Mouse (Mus musculus) liver, embryonic 11.5 days (tissue): ENCODE data around the gene Fyn. TPM values are rescaled to one million over a fixed set of nuclear protein-coding genes. Genes with fewer than 3 reads are reported as not detected.

Source experiments
- ATAC-seq: fragments of 200-750 bp; cut with Nextera tagmentation; replicated peaks from 2 replicates; pipeline ENCODE4 v1.8.0; 2017; ENCODE audit warnings: moderate number of reproducible peaks, mild to moderate bottlenecking, moderate TSS enrichment, moderate library complexity; ENCODE audit not compliant: low FRiP score
- DNase-seq: peaks from one replicate; pipeline ENCODE4 v3.0.0-alpha.2; 2017; ENCODE audit warnings: low spot score
- H3K27ac ChIP-seq: fragments of 300-500 bp; sonication (generic); 2 replicates; pipeline ENCODE4 v1.5.1; 2014; ENCODE audit warnings: mild to moderate bottlenecking, low read depth, low read length, control low read depth
- H3K27me3 ChIP-seq: fragments of 300-500 bp; sonication (generic); replicated peaks from 2 replicates; pipeline ENCODE4 v1.6.1; 2014; ENCODE audit warnings: low read length, mixed read lengths; ENCODE audit not compliant: control insufficient read depth, insufficient read depth
- H3K36me3 ChIP-seq: fragments of 300-500 bp; sonication (generic); 2 replicates; pipeline ENCODE4 v1.6.1; 2014; ENCODE audit warnings: mild to moderate bottlenecking, low read length, moderate library complexity, mixed read lengths; ENCODE audit not compliant: control insufficient read depth, insufficient read depth
- H3K4me1 ChIP-seq: fragments of 300-500 bp; sonication (generic); replicated peaks from 2 replicates; pipeline ENCODE4 v1.6.1; 2014; ENCODE audit warnings: low read length, mixed read lengths; ENCODE audit not compliant: control insufficient read depth, insufficient read depth
- H3K4me2 ChIP-seq: fragments of 300-500 bp; sonication (generic); 2 replicates; pipeline ENCODE4 v1.6.1; 2014; ENCODE audit warnings: mild to moderate bottlenecking, control low read depth, moderate library complexity
- H3K4me3 ChIP-seq: fragments of 300-500 bp; sonication (generic); 2 replicates; pipeline ENCODE4 v1.5.1; 2014; ENCODE audit warnings: low read depth, low read length, control low read depth
- H3K9ac ChIP-seq: fragments of 300-500 bp; sonication (generic); 2 replicates; pipeline ENCODE4 v1.6.1; 2014; ENCODE audit warnings: low read depth, low read length, control low read depth
- H3K9me3 ChIP-seq: fragments of 300-500 bp; sonication (generic); 2 replicates; pipeline ENCODE4 v1.6.1; 2016; ENCODE audit warnings: low read length, inconsistent platforms, mixed read lengths; ENCODE audit not compliant: control insufficient read depth
- WGBS: fragments of 180-500 bp; shearing (Covaris S2); extraction: QIAGEN DNeasy Blood & Tissue Kit; methylation state at CpG from one replicate; pipeline ENCODE4 v1.1.7; 2014; 5-methylcytosine and 5-hydroxymethylcytosine counted together
- polyA plus RNA-seq: library from polyadenylated mRNA; unstranded; fragments of >200 nt; fragmentation: Nextera tagmentation; extraction: Ambion mirVana; gene quantifications from 2 replicates; pipeline ENCODE4 v1.2.1, GENCODE M21; 2014

The Fyn gene
- polyA plus RNA-seq, 1 experiment from 2014 or later = 19.3 TPM

DNA sequence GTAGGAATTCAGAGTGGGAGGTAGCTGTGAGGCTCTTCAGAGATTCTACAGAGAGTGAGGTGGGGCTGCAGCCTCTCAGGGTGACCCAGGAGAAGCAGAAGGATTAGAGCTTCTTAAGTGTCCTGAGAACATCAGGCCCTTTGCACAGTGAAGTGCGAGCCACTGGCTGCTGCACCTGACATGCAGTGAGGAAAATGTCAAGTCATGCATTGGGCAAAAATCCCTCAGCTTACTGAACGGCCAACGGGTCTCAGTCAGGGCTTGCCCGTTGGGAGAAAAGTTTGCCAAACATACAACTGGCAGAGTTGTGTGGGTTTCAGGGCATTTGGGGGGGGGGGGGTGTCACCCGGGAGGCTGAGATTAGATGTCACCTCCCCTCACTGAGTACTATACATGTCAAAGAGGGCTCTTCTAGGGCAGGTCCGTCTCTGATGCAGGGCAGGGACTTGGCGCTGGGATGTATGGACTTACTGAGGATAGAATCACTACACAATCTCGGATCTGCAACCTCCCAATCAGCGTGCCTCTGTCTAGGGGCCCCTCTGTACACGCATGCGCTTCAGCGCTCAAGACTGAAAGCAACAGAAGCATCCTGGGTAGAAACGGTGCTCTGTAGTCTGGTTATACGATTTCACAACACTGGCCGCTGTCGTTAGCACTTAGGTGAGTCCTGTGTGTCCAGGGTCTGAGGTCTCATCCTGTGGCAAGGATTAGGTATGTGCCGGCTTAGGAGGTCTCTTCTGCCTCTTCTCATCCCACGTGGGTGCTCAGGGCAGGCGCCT is 221.3 kb downstream of the Fyn start:
- H3K4me2 ChIP-seq = no peak overlapping the region
- no peak overlapping the region for H3K9ac ChIP-seq
- no peak overlapping the region for H3K27ac ChIP-seq
- 76% methylated on average over 19 of the region's 19 CpGs for WGBS
- H3K9me3 ChIP-seq = peaks cover 4% of the 10 kb centered on the region; the same call in 1 of the 2 replicates
- no peaks in the 10 kb centered on the region for H3K27me3 ChIP-seq
- no peak overlapping the region for H3K4me3 ChIP-seq
- no peak for ATAC-seq
- no peaks in the 10 kb centered on the region for H3K36me3 ChIP-seq
- no peak for DNase-seq
- no peaks in the 10 kb centered on the region for H3K4me1 ChIP-seq

DNA sequence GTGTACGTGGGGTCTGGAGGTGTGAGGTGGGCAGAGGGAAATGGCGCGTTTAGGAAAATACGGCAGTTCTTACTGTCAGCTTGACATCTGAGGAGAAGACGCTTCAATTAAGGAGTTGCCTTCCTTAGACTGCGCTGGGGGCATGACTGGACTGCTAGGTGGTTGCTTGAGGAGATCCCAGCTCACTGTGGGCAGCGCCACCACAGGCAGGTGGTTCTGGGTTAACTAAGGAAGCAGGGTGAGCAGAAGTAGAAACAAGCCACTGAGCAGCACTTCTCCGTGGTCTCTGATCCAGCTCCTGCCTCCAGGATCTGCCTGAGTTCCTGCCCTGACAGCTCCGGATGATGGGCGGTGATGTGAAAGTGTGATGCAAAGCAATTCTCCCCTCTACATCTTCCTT is 222.0 kb downstream of the Fyn start:
- H3K4me1 ChIP-seq = no peaks in the 10 kb centered on the region
- no peaks in the 10 kb centered on the region for H3K27me3 ChIP-seq
- H3K9ac ChIP-seq = no peak overlapping the region
- ATAC-seq = no peak
- no peak overlapping the region for H3K27ac ChIP-seq
- peaks cover 4% of the 10 kb centered on the region; the same call in 1 of the 2 replicates for H3K9me3 ChIP-seq
- no peak overlapping the region for H3K4me3 ChIP-seq
- no peak overlapping the region for H3K4me2 ChIP-seq
- H3K36me3 ChIP-seq = no peaks in the 10 kb centered on the region
- 80% methylated on average over 10 of the region's 10 CpGs for WGBS
- no peak for DNase-seq

DNA sequence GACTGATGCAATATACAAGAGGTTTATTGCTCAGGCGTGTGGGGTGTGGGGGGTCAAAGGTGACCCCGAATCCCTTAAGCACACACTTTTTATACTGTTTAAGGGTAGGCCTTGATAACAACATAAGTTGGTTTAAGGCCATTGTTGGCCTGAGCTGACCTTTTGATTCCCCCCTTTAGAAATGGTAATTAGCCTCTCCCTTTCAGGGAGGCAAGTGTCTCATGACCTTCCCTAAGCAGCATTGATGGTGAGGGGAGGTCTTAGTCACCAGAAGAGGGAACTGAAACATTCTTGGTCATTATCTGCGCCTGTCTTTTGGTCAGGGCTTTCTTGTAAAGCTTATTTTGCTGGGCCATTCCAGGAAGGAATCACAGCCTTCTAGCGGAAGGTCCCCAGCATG is 223.8 kb downstream of the Fyn start:
- DNase-seq (no peak), ATAC-seq (no peak)
- WGBS = 86% methylated on average over 4 of the region's 4 CpGs
- no peak overlapping the region for H3K27ac ChIP-seq
- no peak overlapping the region for H3K9ac ChIP-seq
- no peak overlapping the region for H3K4me3 ChIP-seq
- H3K27me3 ChIP-seq = no peaks in the 10 kb centered on the region
- H3K4me2 ChIP-seq = no peak overlapping the region
- peaks cover 4% of the 10 kb centered on the region; the same call in 1 of the 2 replicates for H3K9me3 ChIP-seq
- H3K36me3 ChIP-seq = no peaks in the 10 kb centered on the region
- H3K4me1 ChIP-seq = no peaks in the 10 kb centered on the region

DNA sequence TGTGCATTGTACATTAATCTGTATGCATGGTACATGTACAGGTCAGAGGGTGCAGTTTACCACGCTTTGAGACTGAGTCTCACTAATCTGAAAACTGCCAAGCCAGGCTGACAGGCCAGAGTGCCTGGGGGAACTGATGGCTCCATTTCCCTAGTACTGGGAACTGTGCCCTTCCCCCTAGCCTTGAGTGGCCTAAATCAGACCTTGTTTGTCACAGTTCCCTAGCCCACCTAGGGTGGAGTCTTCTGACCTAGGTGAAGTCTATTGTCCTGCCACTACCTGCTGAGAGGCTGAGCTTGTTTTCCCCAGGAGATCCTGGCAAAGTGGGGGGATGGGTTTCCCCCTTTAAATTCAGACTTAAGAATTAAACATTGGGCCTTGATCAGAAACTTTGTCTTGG is 226.1 kb downstream of the Fyn start:
- Histone ChIP-seq H3K4me3 (no peak overlapping the region), H3K36me3 (no peaks in the 10 kb centered on the region), H3K4me1 (no peaks in the 10 kb centered on the region), H3K27ac (no peak overlapping the region), H3K4me2 (no peak overlapping the region), H3K27me3 (no peaks in the 10 kb centered on the region), H3K9ac (no peak overlapping the region), H3K9me3 (peaks cover 4% of the 10 kb centered on the region; the same call in 1 of the 2 replicates)
- ATAC-seq = no peak
- no peak for DNase-seq
- 70% methylated on average over 1 of the region's 1 CpGs for WGBS

DNA sequence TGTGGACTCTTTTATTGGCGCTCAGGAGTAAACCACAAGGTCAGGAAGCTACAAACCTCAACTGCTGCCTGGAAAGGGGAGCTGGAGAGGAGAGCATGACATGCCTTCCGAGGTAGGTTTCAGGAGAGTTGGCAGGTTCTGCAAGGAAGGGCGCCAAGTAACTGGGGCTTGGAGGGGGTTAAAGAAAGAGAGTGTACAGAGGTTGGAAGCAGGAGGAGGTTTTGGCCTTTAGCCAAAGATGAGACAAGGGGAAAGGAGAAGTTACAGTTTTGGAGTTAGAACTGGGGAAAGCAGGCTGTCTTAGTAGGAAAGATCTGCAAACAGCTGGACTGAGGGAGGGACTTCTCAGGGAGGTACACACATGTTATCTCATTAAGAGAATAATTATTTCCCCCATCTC is 227.2 kb downstream of the Fyn start:
- no peak overlapping the region for H3K4me2 ChIP-seq
- no peak overlapping the region for H3K9ac ChIP-seq
- WGBS = 44% methylated on average over 3 of the region's 3 CpGs
- DNase-seq (no peak), ATAC-seq (no peak)
- H3K4me1 ChIP-seq = no peaks in the 10 kb centered on the region
- H3K9me3 ChIP-seq = peaks cover 4% of the 10 kb centered on the region; the same call in 1 of the 2 replicates
- H3K27ac ChIP-seq = no peak overlapping the region
- H3K4me3 ChIP-seq = no peak overlapping the region
- no peaks in the 10 kb centered on the region for H3K27me3 ChIP-seq
- no peaks in the 10 kb centered on the region for H3K36me3 ChIP-seq

DNA sequence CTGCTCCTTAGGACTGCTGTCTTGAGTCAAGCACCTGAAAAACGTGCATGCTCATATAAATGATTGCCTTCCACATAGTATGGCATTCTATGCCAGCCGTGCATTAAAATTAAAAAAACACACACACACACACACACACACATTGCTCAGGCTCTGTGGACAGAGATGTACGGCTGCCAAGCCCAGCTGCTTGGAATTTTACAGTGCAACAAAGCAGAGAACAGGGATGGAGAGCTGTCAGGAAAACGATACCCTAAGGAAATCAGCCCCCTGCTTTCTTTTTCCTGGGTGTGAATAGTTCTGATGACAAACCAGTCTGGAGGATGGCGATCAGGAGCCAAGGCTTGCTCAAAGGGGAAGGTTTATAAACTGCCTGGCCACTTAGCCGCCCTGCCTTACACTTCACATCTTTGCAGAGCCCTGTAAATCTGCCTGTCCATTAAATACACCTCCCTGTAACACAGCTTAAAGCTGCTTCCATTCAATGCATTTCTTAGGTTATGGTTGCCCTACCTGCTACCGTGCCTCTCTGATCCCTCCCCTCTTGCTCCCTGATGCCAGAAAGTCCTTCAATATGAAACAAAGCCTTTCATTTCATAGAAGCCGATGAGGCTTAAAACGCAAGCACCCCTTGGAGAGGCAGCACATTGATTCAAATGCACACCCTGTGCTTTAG is 228.6 kb downstream of the Fyn start:
- no peak for DNase-seq
- no peak overlapping the region for H3K27ac ChIP-seq

DNA sequence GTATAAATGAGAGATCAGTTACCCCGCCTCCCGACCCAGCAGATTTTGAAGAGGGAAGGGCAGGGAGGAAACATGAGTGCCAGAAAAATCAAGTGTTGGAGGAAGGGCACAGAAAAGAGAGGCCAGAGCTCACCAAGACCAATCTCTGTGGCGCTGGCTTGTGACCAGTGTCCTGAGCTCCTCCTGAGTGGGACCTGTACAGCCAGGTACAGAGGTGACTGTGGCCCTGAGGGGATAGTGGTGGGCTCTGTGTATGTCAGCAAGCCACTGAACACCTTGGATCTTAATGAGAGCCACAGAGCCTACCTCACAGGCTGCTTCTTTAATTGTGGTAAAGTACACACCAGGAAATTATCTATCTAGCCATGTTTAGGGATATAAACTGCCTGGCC is 229.1 kb downstream of the Fyn start:
- ATAC-seq = no peak
- H3K4me2 ChIP-seq = no peak overlapping the region

More for the DNA sequence above, 228.6 kb downstream of the Fyn start:
- H3K9me3 ChIP-seq = peaks cover 4% of the 10 kb centered on the region; the same call in 1 of the 2 replicates
- no peaks in the 10 kb centered on the region for H3K36me3 ChIP-seq
- H3K27me3 ChIP-seq = no peaks in the 10 kb centered on the region
- ATAC-seq = no peak
- H3K4me2 ChIP-seq = no peak overlapping the region
- H3K9ac ChIP-seq = no peak overlapping the region
- H3K4me1 ChIP-seq = no peaks in the 10 kb centered on the region
- 63% methylated on average over 9 of the region's 9 CpGs for WGBS
- no peak overlapping the region for H3K4me3 ChIP-seq

DNA sequence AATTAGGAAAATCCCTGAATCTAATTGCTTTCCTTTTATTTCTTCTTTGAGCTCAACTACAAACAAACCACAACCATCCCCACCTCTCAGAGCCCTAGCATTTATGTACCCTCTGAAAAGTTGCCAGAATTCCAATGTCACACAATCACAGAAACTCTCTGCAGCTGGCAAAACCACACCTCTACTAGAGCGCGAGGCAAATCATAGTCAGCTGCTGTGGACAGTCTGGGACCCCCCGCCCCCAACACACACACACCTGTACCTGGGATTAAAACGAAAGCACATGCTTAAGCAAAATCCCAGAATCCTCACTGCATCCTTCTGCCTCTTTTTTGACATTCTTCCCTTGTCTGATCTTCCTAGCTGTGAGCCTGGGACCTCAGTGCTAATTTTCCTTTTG is 230.9 kb downstream of the Fyn start:
- Histone ChIP-seq H3K4me2 (no peak overlapping the region), H3K4me1 (no peaks in the 10 kb centered on the region), H3K27ac (no peak overlapping the region), H3K9me3 (no peaks in the 10 kb centered on the region), H3K9ac (no peak overlapping the region), H3K27me3 (no peaks in the 10 kb centered on the region), H3K36me3 (no peaks in the 10 kb centered on the region), H3K4me3 (no peak overlapping the region)
- ATAC-seq (no peak), DNase-seq (no peak)
- 91% methylated on average over 4 of the region's 4 CpGs for WGBS

More for the DNA sequence above, 229.1 kb downstream of the Fyn start:
- Histone ChIP-seq H3K9me3 (peaks cover 4% of the 10 kb centered on the region; the same call in 1 of the 2 replicates), H3K9ac (no peak overlapping the region), H3K27me3 (no peaks in the 10 kb centered on the region), H3K4me3 (no peak overlapping the region), H3K4me1 (no peaks in the 10 kb centered on the region), H3K27ac (no peak overlapping the region), H3K36me3 (no peaks in the 10 kb centered on the region)
- WGBS = 63% methylated on average over 3 of the region's 3 CpGs
- DNase-seq = no peak

DNA sequence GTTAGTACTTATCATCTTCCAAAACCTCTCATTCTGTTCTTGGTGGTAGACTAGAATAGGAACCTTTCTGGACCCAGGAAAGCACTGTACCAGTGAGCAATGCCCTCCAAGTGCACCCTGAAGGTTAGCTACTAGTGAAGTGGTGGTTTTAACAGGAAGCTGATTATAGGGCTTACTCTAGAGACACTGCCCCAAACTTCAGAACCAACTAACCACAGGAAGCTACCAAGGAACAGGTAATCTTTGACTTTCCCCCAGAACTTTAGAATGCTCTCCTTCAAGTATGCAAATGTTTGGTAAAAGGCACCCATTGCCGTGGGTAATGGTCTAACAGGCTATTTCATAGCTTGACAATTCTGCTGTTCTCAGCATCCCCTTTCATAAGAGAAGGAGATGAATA is 231.5 kb downstream of the Fyn start:
- Histone ChIP-seq H3K36me3 (no peaks in the 10 kb centered on the region), H3K4me1 (no peaks in the 10 kb centered on the region), H3K4me2 (no peak overlapping the region), H3K9me3 (no peaks in the 10 kb centered on the region), H3K4me3 (no peak overlapping the region), H3K9ac (no peak overlapping the region), H3K27me3 (no peaks in the 10 kb centered on the region), H3K27ac (no peak overlapping the region)
- ATAC-seq (no peak), DNase-seq (no peak)
- WGBS = 56% methylated on average over 1 of the region's 1 CpGs
